Mouse (Mus musculus) limb, embryonic 10.5 days (tissue): ENCODE data around the gene Tmem51. TPM values are rescaled to one million over a fixed set of nuclear protein-coding genes. Genes with fewer than 3 reads are reported as not detected.

Experiments used
- DNase-seq: peaks from one replicate; pipeline ENCODE4 v3.0.0-alpha.2; 2017; ENCODE audit warnings: low spot score
- H3K27ac ChIP-seq: fragments of 300-500 bp; sonication (generic); 2 replicates; pipeline ENCODE4 v1.5.1; 2016; ENCODE audit warnings: mild to moderate bottlenecking
- H3K27me3 ChIP-seq: fragments of 300-500 bp; sonication (generic); 2 replicates; pipeline ENCODE4 v1.6.1; 2016; ENCODE audit warnings: low read depth, mild to moderate bottlenecking; ENCODE audit not compliant: poor library complexity, severe bottlenecking
- H3K36me3 ChIP-seq: fragments of 300-500 bp; sonication (generic); 2 replicates; pipeline ENCODE4 v1.6.1; 2016; ENCODE audit warnings: mild to moderate bottlenecking, moderate library complexity
- H3K4me1 ChIP-seq: fragments of 300-500 bp; sonication (generic); 2 replicates; pipeline ENCODE4 v1.6.1; 2016
- H3K4me3 ChIP-seq: fragments of 300-500 bp; sonication (generic); 2 replicates; pipeline ENCODE4 v1.5.1; 2016; ENCODE audit warnings: mild to moderate bottlenecking, moderate library complexity
- H3K9me3 ChIP-seq: fragments of 300-500 bp; sonication (generic); replicated peaks from 2 replicates; pipeline ENCODE4 v1.6.1; 2016; ENCODE audit warnings: mild to moderate bottlenecking
- WGBS: fragments of 180-500 bp; shearing (Covaris S2); methylation state at CpG from one replicate; pipeline ENCODE4 v1.1.7; 2016; 5-methylcytosine and 5-hydroxymethylcytosine counted together
- polyA plus RNA-seq: library from polyadenylated mRNA; unstranded; fragments of >200 nt; fragmentation: Nextera tagmentation; extraction: Ambion mirVana; gene quantifications from 2 replicates; pipeline ENCODE4 v1.2.1, GENCODE M21; 2016

The Tmem51 gene
- polyA plus RNA-seq, 1 experiment from 2014 or later, result 10.8 TPM

GRCm38 (mm10) chr4:142079629-142080486 is 4.2 kb downstream of the Tmem51 start:
- 78% methylated on average over 14 of the region's 14 CpGs for WGBS

GRCm38 (mm10) chr4:142077572-142078271 is 6.4 kb downstream of the Tmem51 start:
- H3K4me1 ChIP-seq, result peaks cover 67% of the 10 kb centered on the region
- peaks cover 10% of the 10 kb centered on the region for H3K27me3 ChIP-seq

More at GRCm38 (mm10) chr4:142079629-142080486, 4.2 kb downstream of the Tmem51 start:
- no peak for DNase-seq
- peaks cover 24% of the 10 kb centered on the region for H3K27me3 ChIP-seq
- H3K4me3 ChIP-seq, result no peak overlapping the region
- no peaks in the 10 kb centered on the region for H3K9me3 ChIP-seq
- H3K36me3 ChIP-seq, result no peaks in the 10 kb centered on the region
- peaks cover 68% of the 10 kb centered on the region for H3K4me1 ChIP-seq
- peak overlapping the region; percentile 53 for H3K27ac ChIP-seq

GRCm38 (mm10) chr4:142076883-142077282 is 7.2 kb downstream of the Tmem51 start:
- WGBS, result 50% methylated on average over 1 of the region's 1 CpGs
- Histone ChIP-seq H3K36me3 (no peaks in the 10 kb centered on the region), H3K9me3 (no peaks in the 10 kb centered on the region), H3K27ac (no peak overlapping the region), H3K27me3 (0 out of 2 replicates have a peak, but pooled peaks cover 2% of the 10 kb centered on the region), H3K4me3 (no peak overlapping the region), H3K4me1 (peaks cover 72% of the 10 kb centered on the region)
- no peak for DNase-seq

More at GRCm38 (mm10) chr4:142077572-142078271, 6.4 kb downstream of the Tmem51 start:
- DNase-seq, result no peak
- no peak overlapping the region for H3K27ac ChIP-seq
- WGBS, result 47% methylated on average over 18 of the region's 18 CpGs
- H3K36me3 ChIP-seq, result no peaks in the 10 kb centered on the region
- H3K4me3 ChIP-seq, result no peak overlapping the region
- no peaks in the 10 kb centered on the region for H3K9me3 ChIP-seq

- H3K4me3 ChIP-seq, result no peak overlapping the region
- no peaks in the 10 kb centered on the region for H3K9me3 ChIP-seq
- DNase-seq, result no peak
- H3K36me3 ChIP-seq, result no peaks in the 10 kb centered on the region
- 88% methylated on average over 11 of the region's 11 CpGs for WGBS
- H3K27me3 ChIP-seq, result no peaks in the 10 kb centered on the region
- no peak overlapping the region for H3K27ac ChIP-seq
- peaks cover 72% of the 10 kb centered on the region for H3K4me1 ChIP-seq
These were observed 8.2 kb downstream of the Tmem51 start for GRCm38 (mm10) chr4:142075931-142076330.

GRCm38 (mm10) chr4:142074060-142074732 is 9.9 kb downstream of the Tmem51 start:
- H3K9me3 ChIP-seq, result no peaks in the 10 kb centered on the region
- no peaks in the 10 kb centered on the region for H3K36me3 ChIP-seq
- H3K27me3 ChIP-seq, result peaks cover under 1% of the 10 kb centered on the region; the same call in 1 of the 2 replicates
- peaks cover 73% of the 10 kb centered on the region for H3K4me1 ChIP-seq
- DNase-seq, result no peak
- H3K4me3 ChIP-seq, result no peak overlapping the region
- 58% methylated on average over 13 of the region's 13 CpGs for WGBS
- H3K27ac ChIP-seq, result peak overlapping the region; percentile 47; the same call in 1 of the 2 replicates

GRCm38 (mm10) chr4:142071243-142071991 is 12.7 kb downstream of the Tmem51 start:
- H3K27ac ChIP-seq, result peak overlapping the region; percentile 75
- H3K4me3 ChIP-seq, result peak overlapping the region; percentile 15; the same call in 1 of the 2 replicates
- peak; percentile 68 for DNase-seq
- WGBS, result 11% methylated on average over 18 of the region's 18 CpGs
- no peaks in the 10 kb centered on the region for H3K9me3 ChIP-seq
- no peaks in the 10 kb centered on the region for H3K36me3 ChIP-seq
- peaks cover 87% of the 10 kb centered on the region for H3K4me1 ChIP-seq
- peaks cover 21% of the 10 kb centered on the region for H3K27me3 ChIP-seq

- 11% methylated on average over 8 of the region's 8 CpGs for WGBS
- Histone ChIP-seq H3K4me1 (peaks cover 92% of the 10 kb centered on the region), H3K36me3 (no peaks in the 10 kb centered on the region), H3K27ac (peak overlapping the region; percentile 75), H3K27me3 (peaks cover 21% of the 10 kb centered on the region), H3K9me3 (no peaks in the 10 kb centered on the region), H3K4me3 (peak overlapping the region; percentile 15; the same call in 1 of the 2 replicates)
- no peak for DNase-seq
These were observed 13.3 kb downstream of the Tmem51 start for GRCm38 (mm10) chr4:142070840-142071239.

- Histone ChIP-seq H3K27me3 (peaks cover 21% of the 10 kb centered on the region), H3K9me3 (no peaks in the 10 kb centered on the region), H3K27ac (peak overlapping the region; percentile 80), H3K36me3 (no peaks in the 10 kb centered on the region), H3K4me3 (no peak overlapping the region), H3K4me1 (peaks cover 88% of the 10 kb centered on the region)
- no peak for DNase-seq
- WGBS, result 43% methylated on average over 18 of the region's 18 CpGs
These were observed 14.9 kb downstream of the Tmem51 start for GRCm38 (mm10) chr4:142068899-142069812.

- Histone ChIP-seq H3K9me3 (no peaks in the 10 kb centered on the region), H3K4me3 (no peak overlapping the region), H3K36me3 (no peaks in the 10 kb centered on the region), H3K4me1 (peaks cover 83% of the 10 kb centered on the region), H3K27me3 (peaks cover 21% of the 10 kb centered on the region), H3K27ac (0 out of 2 replicates have a peak overlapping the region, but pooled peaks have one; percentile 10)
- no peak for DNase-seq
- 67% methylated on average over 4 of the region's 4 CpGs for WGBS
These were observed 17.5 kb downstream of the Tmem51 start for GRCm38 (mm10) chr4:142066576-142066975.

- Histone ChIP-seq H3K27ac (peak overlapping the region; percentile 10; the same call in 1 of the 2 replicates), H3K4me3 (no peak overlapping the region), H3K27me3 (peaks cover 21% of the 10 kb centered on the region), H3K9me3 (no peaks in the 10 kb centered on the region), H3K4me1 (peaks cover 83% of the 10 kb centered on the region), H3K36me3 (no peaks in the 10 kb centered on the region)
- 78% methylated on average over 6 of the region's 6 CpGs for WGBS
- no peak for DNase-seq
These were observed 18.3 kb downstream of the Tmem51 start for GRCm38 (mm10) chr4:142065835-142066234.

- Histone ChIP-seq H3K27me3 (peaks cover 21% of the 10 kb centered on the region), H3K4me3 (no peak overlapping the region), H3K27ac (no peak overlapping the region), H3K36me3 (no peaks in the 10 kb centered on the region), H3K4me1 (peaks cover 83% of the 10 kb centered on the region), H3K9me3 (no peaks in the 10 kb centered on the region)
- 74% methylated on average over 8 of the region's 8 CpGs for WGBS
- no peak for DNase-seq
These were observed 18.8 kb downstream of the Tmem51 start for GRCm38 (mm10) chr4:142065270-142065669.
